Mouse (Mus musculus) embryonic facial prominence, embryonic 11.5 days (tissue): ENCODE measurements around the gene Cdyl. TPM values are rescaled to one million over a fixed set of nuclear protein-coding genes. Genes with fewer than 3 reads are reported as not detected.

Source experiments
- ATAC-seq: fragments of 200-750 bp; cut with Nextera tagmentation; replicated peaks from 2 replicates; pipeline ENCODE4 v1.8.0; 2017; ENCODE audit warnings: low read depth; ENCODE audit not compliant: insufficient number of reproducible peaks, low FRiP score, low TSS enrichment
- DNase-seq: peaks from one replicate; pipeline ENCODE4 v3.0.0-alpha.2; 2015; ENCODE audit warnings: low spot score
- H3K27ac ChIP-seq: fragments of 300-500 bp; sonication (generic); replicated peaks from 2 replicates; pipeline ENCODE4 v1.5.1; 2014; ENCODE audit warnings: mild to moderate bottlenecking, low read depth, low read length, control low read depth
- H3K27me3 ChIP-seq: fragments of 300-500 bp; sonication (generic); 2 replicates; pipeline ENCODE4 v1.6.1; 2014; ENCODE audit warnings: mild to moderate bottlenecking, low read length, moderate library complexity, mixed read lengths; ENCODE audit not compliant: control insufficient read depth, insufficient read depth
- H3K36me3 ChIP-seq: fragments of 300-500 bp; sonication (generic); replicated peaks from 2 replicates; pipeline ENCODE4 v1.6.1; 2014; ENCODE audit warnings: low read depth, mild to moderate bottlenecking, low read length, moderate library complexity, mixed read lengths; ENCODE audit not compliant: control insufficient read depth, insufficient read depth
- H3K4me1 ChIP-seq: fragments of 300-500 bp; sonication (generic); 2 replicates; pipeline ENCODE4 v1.6.1; 2014; ENCODE audit warnings: low read length, mixed read lengths; ENCODE audit not compliant: control insufficient read depth, insufficient read depth
- H3K4me2 ChIP-seq: fragments of 300-500 bp; sonication (generic); 2 replicates; pipeline ENCODE4 v1.6.1; 2014; ENCODE audit warnings: low read depth, mild to moderate bottlenecking, control low read depth, low read length, moderate library complexity
- H3K4me3 ChIP-seq: fragments of 300-500 bp; sonication (generic); 2 replicates; pipeline ENCODE4 v1.5.1; 2014; ENCODE audit warnings: low read depth, low read length, control low read depth
- H3K9ac ChIP-seq: fragments of 300-500 bp; sonication (generic); replicated peaks from 2 replicates; pipeline ENCODE4 v1.6.1; 2014; ENCODE audit warnings: mild to moderate bottlenecking, control low read depth, low read length
- H3K9me3 ChIP-seq: fragments of 300-500 bp; sonication (generic); replicated peaks from 2 replicates; pipeline ENCODE4 v1.6.1; 2016; ENCODE audit warnings: mild to moderate bottlenecking, low read length, inconsistent platforms, mixed read lengths; ENCODE audit not compliant: control insufficient read depth
- WGBS: fragments of 180-500 bp; shearing (Covaris S2); extraction: QIAGEN DNeasy Blood & Tissue Kit; methylation state at CpG from one replicate; pipeline ENCODE4 v1.1.7; 2014; 5-methylcytosine and 5-hydroxymethylcytosine counted together
- polyA plus RNA-seq: library from polyadenylated mRNA; unstranded; fragments of >200 nt; fragmentation: Nextera tagmentation; extraction: Ambion mirVana; gene quantifications from 2 replicates; pipeline ENCODE4 v1.2.1, GENCODE M21; 2014

Gene Cdyl
- polyA plus RNA-seq, 1 experiment from 2014 or later: 16.0 TPM

- ATAC-seq (no peak), DNase-seq (no peak)
- no peaks in the 10 kb centered on the region for H3K4me1 ChIP-seq
- no peak overlapping the region for H3K9ac ChIP-seq
- no peaks in the 10 kb centered on the region for H3K36me3 ChIP-seq
- WGBS: 91% methylated on average over 8 of the region's 8 CpGs
- no peak overlapping the region for H3K27ac ChIP-seq
- H3K27me3 ChIP-seq: no peaks in the 10 kb centered on the region
- H3K4me2 ChIP-seq: no peak overlapping the region
- no peaks in the 10 kb centered on the region for H3K9me3 ChIP-seq
- no peak overlapping the region for H3K4me3 ChIP-seq
Observed at GRCm38 (mm10) chr13:35807940-35808339, 148.3 kb downstream of the Cdyl start.

DNA sequence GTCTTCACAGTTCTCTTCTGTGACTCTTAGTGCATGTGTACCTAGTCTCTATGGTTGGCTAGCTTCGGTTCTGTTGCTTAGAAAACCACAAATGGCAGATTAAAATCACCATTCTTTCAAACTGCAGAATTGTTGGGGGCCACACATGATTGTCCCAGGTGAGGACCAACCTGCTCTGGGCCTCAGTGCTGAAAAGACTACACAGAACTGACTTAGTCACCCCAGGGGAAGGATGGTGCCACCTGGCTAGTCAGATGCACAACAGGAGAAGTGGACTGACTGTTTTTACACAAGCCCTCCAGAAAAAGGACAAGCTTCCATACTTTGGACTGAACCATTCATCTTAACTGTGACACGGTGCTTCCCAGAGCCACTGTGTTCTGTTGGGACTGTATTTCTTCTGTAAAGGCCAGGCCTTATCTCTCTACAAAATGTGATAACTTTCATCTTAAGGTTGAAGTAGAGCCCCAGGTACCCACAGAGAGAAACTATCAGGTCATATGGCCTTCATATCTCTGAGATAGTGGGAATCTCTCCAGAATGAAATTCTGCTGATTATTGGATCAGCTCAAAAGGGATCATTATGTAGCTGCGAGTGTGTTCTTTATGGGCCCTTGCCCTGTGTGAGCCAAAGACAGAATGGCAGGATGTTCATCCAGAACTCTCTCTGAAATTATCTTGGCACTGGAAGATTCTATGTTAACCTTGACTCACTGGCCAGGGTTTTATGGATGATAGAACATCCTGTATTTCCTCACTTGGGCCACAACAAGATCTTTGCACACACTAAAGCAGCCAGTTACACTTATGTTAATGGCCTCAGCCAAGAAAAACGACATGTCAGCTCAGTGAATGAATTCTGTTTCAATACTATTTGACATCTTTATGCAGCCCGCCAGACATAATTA, 149.9 kb downstream of the Cdyl start:
- ATAC-seq: no peak
- no peak for DNase-seq
- WGBS: 71% methylated on average over 5 of the region's 5 CpGs

DNA sequence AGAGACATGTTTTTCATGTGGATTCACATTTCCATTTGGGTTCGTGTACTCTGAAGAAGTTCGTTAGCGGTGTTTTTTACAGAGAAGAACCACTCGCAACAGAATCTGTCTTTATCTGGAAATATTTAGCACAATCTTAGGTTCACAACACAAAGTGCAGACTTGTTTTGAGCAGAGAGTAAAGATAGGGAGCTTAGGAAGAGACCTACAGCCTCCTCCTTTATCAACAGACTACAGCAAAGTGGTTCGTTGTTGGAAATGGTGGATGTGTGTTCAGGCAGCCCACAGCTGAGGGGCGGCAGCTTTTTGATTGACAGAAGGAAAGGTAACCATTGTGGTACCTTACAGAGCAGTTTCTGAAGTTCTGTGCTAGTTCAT, 150.5 kb downstream of the Cdyl start:
- Histone ChIP-seq H3K4me2 (no peak overlapping the region), H3K9ac (no peak overlapping the region), H3K27me3 (no peaks in the 10 kb centered on the region), H3K9me3 (no peaks in the 10 kb centered on the region), H3K4me1 (no peaks in the 10 kb centered on the region), H3K36me3 (no peaks in the 10 kb centered on the region), H3K4me3 (no peak overlapping the region), H3K27ac (no peak overlapping the region)
- WGBS: 74% methylated on average over 6 of the region's 6 CpGs
- ATAC-seq (no peak), DNase-seq (no peak)

More for the DNA sequence above, 149.9 kb downstream of the Cdyl start:
- Histone ChIP-seq H3K4me1 (no peaks in the 10 kb centered on the region), H3K9ac (no peak overlapping the region), H3K27me3 (no peaks in the 10 kb centered on the region), H3K4me2 (no peak overlapping the region), H3K4me3 (no peak overlapping the region), H3K36me3 (no peaks in the 10 kb centered on the region), H3K9me3 (no peaks in the 10 kb centered on the region), H3K27ac (no peak overlapping the region)

DNA sequence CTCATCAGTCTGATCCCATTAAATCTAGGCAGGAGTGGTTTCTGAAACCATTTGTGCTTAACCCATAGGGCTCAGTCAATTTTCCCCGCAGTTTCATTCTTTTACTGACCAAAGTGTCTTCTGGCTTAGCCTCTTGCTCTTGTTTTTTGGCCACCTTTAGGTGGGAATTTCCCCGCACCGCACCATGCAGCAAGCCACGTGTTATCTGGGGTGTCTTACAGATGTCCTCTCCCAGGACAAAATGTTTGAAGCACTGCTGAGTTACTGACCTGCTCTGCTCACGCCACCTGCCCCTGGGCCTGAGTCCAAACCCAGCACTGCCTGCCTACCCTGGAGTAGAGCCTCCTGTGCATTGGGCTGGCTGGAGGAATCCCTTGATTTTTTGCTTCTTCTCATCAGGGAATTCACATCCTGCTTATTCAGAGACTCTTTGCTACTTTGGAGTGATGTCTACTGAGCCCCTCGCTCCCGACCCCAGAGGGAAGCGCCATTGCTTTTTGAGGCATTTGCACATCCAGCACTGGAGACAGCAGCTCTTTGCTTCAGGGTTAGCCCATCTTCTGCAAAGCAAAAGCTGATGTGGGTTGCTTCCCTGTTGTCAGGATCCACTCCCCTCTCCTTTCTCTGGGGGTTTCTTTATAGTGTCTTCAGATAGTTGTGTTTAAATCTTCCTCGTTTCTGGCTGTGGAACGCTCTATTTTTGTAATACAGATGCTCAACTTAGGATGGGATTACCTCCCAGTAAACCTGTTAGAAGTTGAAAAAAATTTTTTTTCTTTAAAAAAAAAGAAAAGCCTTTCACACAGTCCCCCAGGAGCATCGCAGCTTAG, 151.9 kb downstream of the Cdyl start:
- no peak for DNase-seq
- no peak overlapping the region for H3K9ac ChIP-seq
- no peak for ATAC-seq
- no peak overlapping the region for H3K27ac ChIP-seq
- no peaks in the 10 kb centered on the region for H3K9me3 ChIP-seq
- H3K4me2 ChIP-seq: no peak overlapping the region
- WGBS: 77% methylated on average over 11 of the region's 11 CpGs
- no peak overlapping the region for H3K4me3 ChIP-seq
- no peaks in the 10 kb centered on the region for H3K36me3 ChIP-seq
- no peaks in the 10 kb centered on the region for H3K4me1 ChIP-seq
- H3K27me3 ChIP-seq: no peaks in the 10 kb centered on the region

GRCm38 (mm10) chr13:35812191-35812440, 152.5 kb downstream of the Cdyl start:
- no peak for ATAC-seq
- no peak overlapping the region for H3K9ac ChIP-seq
- H3K4me3 ChIP-seq: no peak overlapping the region
- H3K4me2 ChIP-seq: no peak overlapping the region
- H3K27me3 ChIP-seq: no peaks in the 10 kb centered on the region
- H3K36me3 ChIP-seq: no peaks in the 10 kb centered on the region
- WGBS: 54% methylated on average over 6 of the region's 6 CpGs
- no peaks in the 10 kb centered on the region for H3K9me3 ChIP-seq
- DNase-seq: no peak
- H3K27ac ChIP-seq: no peak overlapping the region
- no peaks in the 10 kb centered on the region for H3K4me1 ChIP-seq

- WGBS: 86% methylated on average over 7 of the region's 7 CpGs
- no peak for DNase-seq
- no peak for ATAC-seq
- no peaks in the 10 kb centered on the region for H3K36me3 ChIP-seq
- H3K9me3 ChIP-seq: no peaks in the 10 kb centered on the region
- no peak overlapping the region for H3K27ac ChIP-seq
- H3K4me1 ChIP-seq: no peaks in the 10 kb centered on the region
- H3K27me3 ChIP-seq: no peaks in the 10 kb centered on the region
- H3K4me2 ChIP-seq: no peak overlapping the region
- no peak overlapping the region for H3K4me3 ChIP-seq
- no peak overlapping the region for H3K9ac ChIP-seq
Observed at GRCm38 (mm10) chr13:35813348-35814127, 153.9 kb downstream of the Cdyl start.

DNA sequence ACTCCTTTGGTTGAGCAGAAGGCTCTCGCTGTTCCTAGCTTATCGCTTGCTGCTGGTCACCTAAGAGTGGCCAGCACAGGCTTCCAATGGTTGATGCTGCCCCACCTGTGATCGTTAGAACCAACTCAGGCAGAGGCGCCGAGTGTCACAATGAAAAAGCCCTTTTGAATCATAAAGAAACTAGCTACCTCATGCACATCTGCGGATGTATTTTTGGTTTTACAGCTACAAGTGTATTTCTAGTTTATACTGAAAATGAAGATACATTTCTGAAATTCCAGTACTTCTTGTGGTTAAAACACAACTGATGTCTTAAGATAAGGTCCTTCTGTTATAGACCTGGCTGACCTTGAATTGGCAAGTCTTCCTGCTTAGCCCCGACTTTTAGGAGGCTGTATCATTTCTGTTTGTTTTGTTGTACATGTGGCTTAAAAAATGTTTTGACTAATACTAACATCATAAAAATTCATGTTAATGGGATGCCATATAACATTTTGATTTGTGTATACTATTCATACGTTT, 155.6 kb downstream of the Cdyl start:
- no peaks in the 10 kb centered on the region for H3K4me1 ChIP-seq
- no peak overlapping the region for H3K4me3 ChIP-seq
- no peak for DNase-seq
- H3K9me3 ChIP-seq: no peaks in the 10 kb centered on the region
- ATAC-seq: no peak
- no peaks in the 10 kb centered on the region for H3K27me3 ChIP-seq
- no peak overlapping the region for H3K4me2 ChIP-seq
- 91% methylated on average over 8 of the region's 8 CpGs for WGBS
- H3K36me3 ChIP-seq: no peaks in the 10 kb centered on the region
- no peak overlapping the region for H3K27ac ChIP-seq
- H3K9ac ChIP-seq: no peak overlapping the region
